Mouse (Mus musculus): Measurements from ENCODE around the gene Tcl1b5. TPM values are rescaled to one million over a fixed set of nuclear protein-coding genes. Genes with fewer than 3 reads are reported as not detected.
"Not testable (repeated sequence)": the region's sequence is repeated elsewhere in the genome, so short reads cannot be mapped to it uniquely, and the experiment has no call there.

Tcl1b5 gene
- total RNA-seq (2018; cell fraction: chromatin; rRNA removed) = not detected
- total RNA-seq (2018; cell fraction: cytosol; rRNA removed) = not detected
- not detected for total RNA-seq (2018; cell fraction: nucleus; rRNA removed)
- polyA plus RNA-seq (2018) = not detected in 3 replicates

DNA sequence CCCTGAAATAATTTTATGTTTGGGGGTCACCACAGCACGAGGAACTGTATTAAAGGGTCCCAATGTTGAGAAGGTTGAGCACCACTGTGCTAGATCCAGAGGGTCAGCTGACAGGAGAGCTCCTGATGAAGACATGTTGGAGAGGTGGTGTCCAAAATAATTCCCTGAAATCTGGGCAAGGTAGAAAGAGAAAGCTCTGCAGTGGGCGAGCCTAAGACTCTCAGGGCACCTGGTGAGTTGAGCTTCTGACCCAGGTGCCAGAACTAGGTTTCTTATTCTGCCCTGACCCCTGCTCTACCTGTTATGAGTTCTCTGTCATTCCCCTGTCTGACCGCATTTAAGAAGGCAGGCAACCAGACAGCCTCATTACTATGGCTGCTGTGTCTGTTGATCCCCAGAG lies at the start of gene Tcl1b5:
Gene Tcl1b5, plus strand, starts transcription at position 301 of the 400 bp plus-strand sequence.
- H3K27ac ChIP-seq; H3K4me3 ChIP-seq (ENCODE audit: inconsistent target); H3K36me3 ChIP-seq (ENCODE audit: inconsistent target); H3K79me2 ChIP-seq (ENCODE audit: inconsistent target): not testable (repeated sequence)
- WGBS (ENCODE audit: missing documents) = 79% methylated on average over 3 of the region's 3 CpGs

- Histone ChIP-seq H3K79me2 (ENCODE audit: inconsistent target) (no peaks in the 10 kb centered on the region), H3K36me3 (ENCODE audit: inconsistent target) (no peaks in the 10 kb centered on the region), H3K4me3 (ENCODE audit: inconsistent target) (no peak overlapping the region), H3K27ac (no peak overlapping the region)
- WGBS (ENCODE audit: missing documents) = 93% methylated on average over 3 of the region's 4 CpGs
These were observed 49.6 kb upstream of the Tcl1b5 start for GRCm38 (mm10) chr12:105126516-105126915.

GRCm38 (mm10) chr12:105127607-105128006 lies 48.5 kb upstream of the Tcl1b5 start:
- no peaks in the 10 kb centered on the region for H3K79me2 ChIP-seq (ENCODE audit: inconsistent target)
- no peak overlapping the region for H3K4me3 ChIP-seq (ENCODE audit: inconsistent target)
- H3K36me3 ChIP-seq (ENCODE audit: inconsistent target) = no peaks in the 10 kb centered on the region
- 82% methylated on average over 2 of the region's 2 CpGs for WGBS (ENCODE audit: missing documents)
- no peak overlapping the region for H3K27ac ChIP-seq

- WGBS (ENCODE audit: missing documents) = 73% methylated on average over 3 of the region's 3 CpGs
- not testable (repeated sequence) for H3K36me3 ChIP-seq (ENCODE audit: inconsistent target); H3K27ac ChIP-seq; H3K79me2 ChIP-seq (ENCODE audit: inconsistent target); H3K4me3 ChIP-seq (ENCODE audit: inconsistent target)
These were observed 46.5 kb upstream of the Tcl1b5 start for GRCm38 (mm10) chr12:105129494-105130205.

DNA sequence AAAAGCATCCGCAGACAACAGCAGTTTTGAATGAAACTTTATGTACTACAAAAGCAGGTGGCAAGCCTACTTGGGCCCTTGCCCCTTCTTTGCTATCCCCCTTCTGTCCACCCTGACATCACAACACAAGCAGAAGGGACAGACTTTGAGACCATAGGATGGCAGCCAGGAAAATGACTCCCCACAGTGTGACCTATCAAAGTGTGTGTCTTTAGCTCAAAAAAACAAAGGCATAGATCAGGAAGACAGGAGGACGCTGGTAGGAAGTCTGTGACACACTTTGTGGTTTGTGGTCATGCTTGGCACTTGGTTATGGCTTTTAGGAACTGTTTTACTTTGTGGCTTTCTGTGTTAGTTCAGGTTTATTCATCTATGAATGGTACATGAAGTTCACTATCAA lies 42.0 kb upstream of the Tcl1b5 start:
- whole genome bisulfite sequencing (ENCODE audit: missing documents) = 20% methylated on average over 2 of the region's 2 CpGs
- H3K36me3 ChIP-seq (ENCODE audit: inconsistent target); H3K27ac ChIP-seq; H3K79me2 ChIP-seq (ENCODE audit: inconsistent target); H3K4me3 ChIP-seq (ENCODE audit: inconsistent target): not testable (repeated sequence)

DNA sequence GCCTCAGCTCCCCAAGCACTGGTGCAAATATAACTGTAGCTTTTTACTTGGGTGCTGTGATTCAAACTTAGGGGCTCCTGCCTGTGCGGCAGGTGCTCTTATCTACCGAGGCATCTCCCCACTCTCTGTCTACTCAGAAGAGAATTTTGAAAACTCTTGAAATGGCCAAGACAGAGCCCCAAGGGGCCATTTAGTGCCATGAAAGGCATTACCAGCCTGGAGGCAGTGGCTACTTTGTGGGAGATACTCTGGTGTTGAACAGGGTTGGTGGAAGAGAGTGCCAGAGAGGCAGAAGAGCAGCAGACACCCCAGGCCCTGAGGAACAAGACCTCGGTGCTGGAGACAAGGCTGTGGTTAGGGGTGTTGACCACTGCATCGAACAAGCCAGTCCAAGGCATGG lies 41.3 kb upstream of the Tcl1b5 start:
- H3K27ac ChIP-seq; H3K36me3 ChIP-seq (ENCODE audit: inconsistent target); H3K4me3 ChIP-seq (ENCODE audit: inconsistent target); H3K79me2 ChIP-seq (ENCODE audit: inconsistent target): not testable (repeated sequence)
- 11% methylated on average over 4 of the region's 4 CpGs for WGBS (ENCODE audit: missing documents)

DNA sequence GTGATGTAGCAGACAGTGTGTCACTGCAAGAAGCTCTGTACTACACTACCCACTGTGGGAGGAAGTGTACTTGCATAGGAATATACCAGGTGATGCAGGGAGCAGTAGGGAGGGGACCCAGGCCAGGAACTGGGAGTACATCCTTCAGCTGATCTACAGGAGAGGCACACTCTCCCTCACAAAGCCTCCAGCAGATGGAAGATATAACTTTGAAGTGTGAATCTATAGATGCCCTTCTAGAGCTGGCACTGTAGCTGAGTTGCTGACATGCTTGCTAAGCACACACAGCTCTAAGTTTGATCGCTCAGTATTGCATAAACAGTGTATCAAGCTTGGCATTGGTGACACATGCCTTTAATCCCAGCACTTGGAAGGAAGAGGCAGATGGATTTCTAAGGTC lies 38.4 kb upstream of the Tcl1b5 start:
- not testable (repeated sequence) for H3K36me3 ChIP-seq (ENCODE audit: inconsistent target); H3K4me3 ChIP-seq (ENCODE audit: inconsistent target); H3K27ac ChIP-seq; H3K79me2 ChIP-seq (ENCODE audit: inconsistent target)
- 90% methylated on average over 1 of the region's 1 CpGs for WGBS (ENCODE audit: missing documents)

DNA sequence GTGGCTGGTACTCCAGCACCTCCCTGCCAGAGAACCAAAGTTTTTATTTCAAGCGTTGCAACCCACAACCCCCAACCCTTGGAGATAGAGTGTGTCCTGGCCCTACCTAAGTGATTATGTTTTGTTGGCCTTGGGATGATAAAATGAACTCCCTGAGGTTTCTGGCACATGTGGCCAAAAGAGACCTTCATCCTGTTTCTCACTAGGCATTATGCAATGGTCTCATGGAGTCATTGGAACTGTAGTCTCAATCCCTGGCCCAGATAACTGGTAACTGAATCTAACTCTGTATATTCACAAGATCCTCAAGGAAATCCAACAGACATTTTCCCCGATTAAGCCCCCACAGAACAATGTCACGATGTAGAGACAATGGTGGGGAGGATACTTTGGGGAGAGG lies 33.0 kb upstream of the Tcl1b5 start:
- Histone ChIP-seq H3K79me2 (ENCODE audit: inconsistent target) (no peaks in the 10 kb centered on the region), H3K36me3 (ENCODE audit: inconsistent target) (no peaks in the 10 kb centered on the region), H3K27ac (no peak overlapping the region), H3K4me3 (ENCODE audit: inconsistent target) (no peak overlapping the region)
- 90% methylated on average over 2 of the region's 3 CpGs for WGBS (ENCODE audit: missing documents)

DNA sequence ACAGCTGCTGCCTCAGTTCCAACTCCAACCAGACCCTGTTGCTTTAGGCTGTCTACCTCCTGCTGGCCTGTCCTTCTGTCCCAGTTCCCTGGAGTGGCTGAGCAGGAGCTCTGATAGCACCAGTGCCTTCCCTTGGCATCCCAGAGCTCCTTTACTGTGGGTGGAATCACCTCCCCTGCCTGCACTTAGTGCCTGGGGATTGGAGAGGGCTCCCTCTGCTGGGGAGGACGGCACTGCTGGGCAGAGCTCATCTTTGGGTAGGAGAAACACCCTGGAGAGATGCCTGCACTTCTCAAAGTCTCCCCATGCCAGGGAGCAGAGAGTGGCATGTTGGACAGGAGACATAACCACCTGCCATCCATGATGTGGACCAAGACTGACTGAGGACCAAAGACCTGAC lies 31.2 kb upstream of the Tcl1b5 start:
- not testable (repeated sequence) for H3K4me3 ChIP-seq (ENCODE audit: inconsistent target); H3K36me3 ChIP-seq (ENCODE audit: inconsistent target); H3K79me2 ChIP-seq (ENCODE audit: inconsistent target); H3K27ac ChIP-seq
- 50% methylated on average over 1 of the region's 1 CpGs for WGBS (ENCODE audit: missing documents)

GRCm38 (mm10) chr12:105145714-105146113 lies 30.4 kb upstream of the Tcl1b5 start, which contains the start of gene Tcl1b2:
TSS of gene Tcl1b2 (plus strand) at chr12:105146014.
- H3K4me3 ChIP-seq (ENCODE audit: inconsistent target) = no peak within 1 kb of the TSS
- no peak within 1 kb of the TSS for H3K27ac ChIP-seq
- 65% methylated on average over 3 of the region's 3 CpGs for WGBS (ENCODE audit: missing documents)
- no peaks in the 10 kb centered on the region for H3K36me3 ChIP-seq (ENCODE audit: inconsistent target)
- no peaks in the 10 kb centered on the region for H3K79me2 ChIP-seq (ENCODE audit: inconsistent target)

DNA sequence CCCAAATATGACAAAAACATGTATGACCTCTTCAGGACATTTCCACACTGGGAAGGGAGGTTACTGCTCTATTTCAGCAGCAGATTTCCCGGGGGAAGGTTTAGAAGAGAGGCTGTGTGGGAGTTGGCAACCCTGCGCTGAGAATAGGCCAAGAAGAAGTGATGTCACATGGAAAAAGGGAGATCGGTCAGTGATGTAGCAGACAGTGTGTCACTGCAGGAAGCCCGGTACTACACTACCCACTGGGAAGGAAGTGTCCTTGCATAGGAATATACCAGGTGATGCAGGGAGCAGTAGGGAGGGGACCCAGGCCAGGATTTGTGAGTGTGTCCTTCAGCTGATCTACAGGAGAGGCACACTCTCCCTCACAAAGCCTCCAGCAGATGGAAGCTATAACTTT lies 20.9 kb upstream of the Tcl1b5 start:
- 56% methylated on average over 4 of the region's 4 CpGs for WGBS (ENCODE audit: missing documents)
- not testable (repeated sequence) for H3K4me3 ChIP-seq (ENCODE audit: inconsistent target); H3K36me3 ChIP-seq (ENCODE audit: inconsistent target); H3K79me2 ChIP-seq (ENCODE audit: inconsistent target); H3K27ac ChIP-seq

DNA sequence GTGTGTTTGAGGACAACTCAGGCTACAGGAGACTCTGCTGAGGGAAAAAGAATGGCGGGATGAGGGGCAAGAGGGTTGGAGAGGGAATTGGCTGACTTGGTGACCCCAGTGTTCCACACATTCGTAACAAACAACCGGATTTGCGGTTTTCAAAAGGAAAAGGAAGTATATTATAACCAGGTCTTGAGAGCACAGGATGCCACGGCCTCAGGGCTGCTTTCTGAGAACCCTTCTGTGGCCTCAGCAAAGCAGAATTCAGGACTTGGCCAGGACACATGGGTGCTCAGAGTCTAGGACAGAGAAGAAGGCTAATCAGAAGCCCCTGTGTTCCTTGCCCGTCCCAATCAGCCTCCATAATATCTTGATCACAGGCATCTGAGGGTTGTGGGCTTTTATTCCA lies 17.3 kb upstream of the Tcl1b5 start:
- Histone ChIP-seq H3K36me3 (ENCODE audit: inconsistent target) (no peaks in the 10 kb centered on the region), H3K79me2 (ENCODE audit: inconsistent target) (no peaks in the 10 kb centered on the region), H3K27ac (no peak overlapping the region), H3K4me3 (ENCODE audit: inconsistent target) (no peak overlapping the region)
- WGBS (ENCODE audit: missing documents) = 7% methylated on average over 6 of the region's 6 CpGs

DNA sequence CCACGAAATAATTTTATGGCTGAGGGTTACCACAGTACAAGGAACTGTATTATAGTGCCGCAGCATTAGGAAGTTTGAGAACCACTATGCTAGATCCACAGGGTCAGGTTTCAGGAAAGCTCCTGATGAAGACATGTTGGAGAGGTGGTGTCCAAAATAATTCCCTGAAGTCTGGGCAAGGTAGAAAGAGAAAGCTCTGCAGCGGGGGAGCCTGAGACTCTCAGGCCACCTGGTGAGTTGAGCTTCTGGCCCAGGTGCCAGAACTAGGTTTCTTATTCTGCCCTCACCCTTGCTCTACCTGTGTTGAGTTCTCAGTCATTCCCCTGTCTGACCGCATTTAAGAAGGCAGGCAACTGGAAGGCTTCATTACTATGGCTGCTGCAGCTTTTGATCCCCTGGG lies 16.8 kb upstream of the Tcl1b5 start, which contains the start of gene Tcl1b1:
Gene Tcl1b1, plus strand, starts transcription at position 301 of the 400 bp plus-strand sequence.
- H3K4me3 ChIP-seq (ENCODE audit: inconsistent target) = no peak within 1 kb of the TSS
- no peak within 1 kb of the TSS for H3K27ac ChIP-seq
- H3K36me3 ChIP-seq (ENCODE audit: inconsistent target) = no peaks in the 10 kb centered on the region
- 57% methylated on average over 4 of the region's 4 CpGs for WGBS (ENCODE audit: missing documents)
- H3K79me2 ChIP-seq (ENCODE audit: inconsistent target) = no peaks in the 10 kb centered on the region

GRCm38 (mm10) chr12:105166734-105167133 lies 9.4 kb upstream of the Tcl1b5 start:
- Histone ChIP-seq H3K27ac (no peak overlapping the region), H3K36me3 (ENCODE audit: inconsistent target) (no peaks in the 10 kb centered on the region), H3K4me3 (ENCODE audit: inconsistent target) (no peak overlapping the region), H3K79me2 (ENCODE audit: inconsistent target) (no peaks in the 10 kb centered on the region)
- WGBS (ENCODE audit: missing documents) = 15% methylated on average over 3 of the region's 3 CpGs

DNA sequence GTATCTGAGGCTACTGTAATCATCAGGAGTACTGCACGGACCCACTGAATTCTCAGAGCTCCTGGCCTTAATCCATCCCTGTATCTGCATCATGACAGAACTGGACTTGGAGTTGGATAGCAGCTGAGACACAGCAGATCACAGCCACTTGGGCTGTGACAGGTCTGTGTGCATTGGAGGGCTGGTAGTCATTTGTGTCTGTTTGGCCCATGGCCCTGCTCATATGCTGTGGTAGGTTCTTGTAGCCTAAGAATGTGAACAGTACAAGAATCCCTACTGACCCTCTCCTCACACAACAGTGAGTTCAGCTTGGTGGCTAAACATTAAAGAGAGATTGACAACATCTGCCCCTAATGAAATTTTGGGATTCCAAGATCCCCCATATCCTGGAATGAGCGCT lies 2.8 kb upstream of the Tcl1b5 start:
- Histone ChIP-seq H3K79me2 (ENCODE audit: inconsistent target) (no peaks in the 10 kb centered on the region), H3K36me3 (ENCODE audit: inconsistent target) (no peaks in the 10 kb centered on the region), H3K4me3 (ENCODE audit: inconsistent target) (no peak overlapping the region), H3K27ac (no peak overlapping the region)
- 94% methylated on average over 2 of the region's 2 CpGs for whole genome bisulfite sequencing (ENCODE audit: missing documents)

GRCm38 (mm10) chr12:105174318-105174717 lies 1.8 kb upstream of the Tcl1b5 start:
- not testable (repeated sequence) for H3K4me3 ChIP-seq (ENCODE audit: inconsistent target); H3K79me2 ChIP-seq (ENCODE audit: inconsistent target); H3K27ac ChIP-seq; H3K36me3 ChIP-seq (ENCODE audit: inconsistent target)
- WGBS (ENCODE audit: missing documents) = 18% methylated on average over 2 of the region's 2 CpGs

All from macrophage (primary cell).